Mouse (Mus musculus) E14TG2a.4 (cell line): ENCODE measurements at regions not wholly inside any gene's neighbourhood (a gene's known extent, or its start where the extent isn't known, plus 50 kb on each side); places are given as distances from the start of the nearest gene placed in this dataset.

Source experiments
- H3K27me3 ChIP-seq: 2 replicates; pipeline ENCODE4 v1.6.1; 2014; ENCODE audit warnings: low read length, control low read depth; ENCODE audit not compliant: insufficient read depth
- H3K36me3 ChIP-seq: 2 replicates; pipeline ENCODE4 v1.6.1; 2014; ENCODE audit warnings: low read length, control low read depth; ENCODE audit not compliant: insufficient read depth
- H3K4me1 ChIP-seq: replicated peaks from 2 replicates; pipeline ENCODE4 v1.6.1; 2014; ENCODE audit warnings: low read depth, low read length, control low read depth
- H3K4me3 ChIP-seq: replicated peaks from 2 replicates; pipeline ENCODE4 v1.5.1; 2014; ENCODE audit warnings: mild to moderate bottlenecking, low read length
- H3K9me3 ChIP-seq: 2 replicates; pipeline ENCODE4 v1.6.1; 2014; ENCODE audit warnings: low read length, control low read depth
- CTCF ChIP-seq: conservative IDR thresholded peaks from 2 replicates; pipeline ENCODE4 v1.5.1; 2014; ENCODE audit warnings: low read length
- NANOG ChIP-seq: IDR thresholded peaks from 2 replicates; pipeline ENCODE4 v1.6.1; 2014; ENCODE audit warnings: borderline replicate concordance, low read length, mixed read lengths
- POU5F1 ChIP-seq: IDR thresholded peaks from 2 replicates; pipeline ENCODE4 v1.6.1; 2014; ENCODE audit warnings: low read length, borderline replicate concordance

DNA sequence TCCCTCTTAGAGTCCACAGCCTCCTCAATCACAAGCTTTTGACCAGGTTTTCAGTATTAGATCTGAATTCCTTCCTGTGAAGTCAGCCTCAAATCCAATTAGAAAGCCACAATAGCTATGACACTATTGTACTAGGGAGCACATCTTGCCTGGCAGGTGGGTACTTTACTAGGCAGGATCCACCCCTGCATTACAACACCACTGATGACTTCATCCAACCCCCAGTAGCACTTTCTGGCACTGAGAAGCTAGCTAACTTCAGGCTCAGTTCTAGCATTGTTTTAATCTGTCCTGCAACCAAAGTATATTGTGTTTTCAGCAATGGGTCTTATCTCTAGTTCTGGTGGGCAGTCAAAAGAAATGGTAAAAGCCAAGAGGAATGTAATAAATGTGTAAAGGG lies 64.2 kb upstream of the Cd93 start:
- Histone ChIP-seq H3K36me3 (no peaks in the 10 kb centered on the region), H3K9me3 (no peaks in the 10 kb centered on the region; the same call in 1 of the 2 replicates), H3K4me1 (no peaks in the 10 kb centered on the region), H3K27me3 (no peaks in the 10 kb centered on the region), H3K4me3 (no peak overlapping the region)
- TF ChIP-seq POU5F1 (no peak), NANOG (no peak), CTCF (no peak)

- no peaks in the 10 kb centered on the region for H3K4me1 ChIP-seq
- no peak overlapping the region for H3K4me3 ChIP-seq
- H3K9me3 ChIP-seq = no peaks in the 10 kb centered on the region; the same call in 1 of the 2 replicates
- H3K36me3 ChIP-seq = no peaks in the 10 kb centered on the region
- TF ChIP-seq POU5F1 = no peak
- no peak for TF ChIP-seq CTCF
- TF ChIP-seq NANOG = no peak
- H3K27me3 ChIP-seq = no peaks in the 10 kb centered on the region
These were observed 63.6 kb upstream of the Cd93 start for GRCm38 (mm10) chr2:148506966-148507365.

- H3K4me1 ChIP-seq = no peaks in the 10 kb centered on the region
- no peaks in the 10 kb centered on the region for H3K36me3 ChIP-seq
- H3K4me3 ChIP-seq = no peak overlapping the region
- H3K9me3 ChIP-seq = no peaks in the 10 kb centered on the region; the same call in 1 of the 2 replicates
- H3K27me3 ChIP-seq = no peaks in the 10 kb centered on the region
- TF ChIP-seq POU5F1 = no peak
- TF ChIP-seq CTCF = no peak
- TF ChIP-seq NANOG = no peak
These were observed 62.3 kb upstream of the Cd93 start for GRCm38 (mm10) chr2:148505651-148506050.

- no peak overlapping the region for H3K4me3 ChIP-seq
- TF ChIP-seq NANOG (no peak), POU5F1 (no peak), CTCF (no peak)
- H3K36me3 ChIP-seq = no peaks in the 10 kb centered on the region
- H3K27me3 ChIP-seq = no peaks in the 10 kb centered on the region
- H3K4me1 ChIP-seq = no peaks in the 10 kb centered on the region
- H3K9me3 ChIP-seq = no peaks in the 10 kb centered on the region; the same call in 1 of the 2 replicates
These were observed 59.9 kb upstream of the Cd93 start for GRCm38 (mm10) chr2:148503143-148503854.

- TF ChIP-seq CTCF (no peak), NANOG (no peak), POU5F1 (no peak)
These were observed 59.0 kb upstream of the Cd93 start for GRCm38 (mm10) chr2:148502321-148502720.

DNA sequence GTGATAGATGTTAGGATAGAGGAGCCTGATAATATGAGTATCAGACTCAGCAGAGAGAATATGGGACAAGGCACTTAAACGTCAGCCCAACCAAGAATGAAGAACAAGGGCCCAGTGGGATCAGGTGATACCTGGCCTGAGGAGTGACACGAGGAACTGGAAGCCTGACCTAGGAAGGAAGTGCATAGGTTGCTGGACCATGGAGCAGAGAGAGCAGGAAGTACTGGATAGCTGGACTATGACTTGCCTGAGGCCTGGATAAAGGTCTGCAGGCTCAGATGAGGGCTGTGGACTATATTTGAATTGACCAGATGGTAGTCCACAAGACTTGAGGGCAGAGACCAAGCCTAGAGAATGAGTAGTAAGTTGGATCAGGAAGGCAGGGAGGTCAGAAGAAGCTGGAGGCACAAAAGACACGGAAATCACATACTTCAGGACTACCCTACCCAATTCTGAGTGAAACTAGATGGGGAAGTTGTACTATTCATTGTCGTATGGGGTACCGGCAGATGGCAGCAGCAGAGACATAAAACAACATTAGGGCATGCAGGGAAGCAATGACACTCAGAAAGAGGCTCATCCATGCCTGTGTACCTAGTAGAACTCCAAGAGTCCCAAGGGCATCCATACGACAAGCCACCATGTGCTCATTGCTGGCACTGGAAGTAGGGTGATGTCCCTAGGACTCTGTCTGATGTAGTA lies 57.0 kb upstream of the Cd93 start:
- Histone ChIP-seq H3K9me3 (no peaks in the 10 kb centered on the region; the same call in 1 of the 2 replicates), H3K4me3 (no peak overlapping the region), H3K36me3 (no peaks in the 10 kb centered on the region), H3K4me1 (no peaks in the 10 kb centered on the region), H3K27me3 (no peaks in the 10 kb centered on the region)
- no peak for TF ChIP-seq CTCF
- TF ChIP-seq NANOG = no peak
- TF ChIP-seq POU5F1 = no peak; the same call in 1 of the 2 replicates

More at GRCm38 (mm10) chr2:148502321-148502720, 59.0 kb upstream of the Cd93 start:
- H3K36me3 ChIP-seq = no peaks in the 10 kb centered on the region
- H3K9me3 ChIP-seq = no peaks in the 10 kb centered on the region; the same call in 1 of the 2 replicates
- H3K4me3 ChIP-seq = no peak overlapping the region
- no peaks in the 10 kb centered on the region for H3K27me3 ChIP-seq
- H3K4me1 ChIP-seq = no peaks in the 10 kb centered on the region

- TF ChIP-seq POU5F1 = no peak
- no peak for TF ChIP-seq CTCF
- no peak for TF ChIP-seq NANOG
- Histone ChIP-seq H3K4me1 (no peaks in the 10 kb centered on the region), H3K36me3 (no peaks in the 10 kb centered on the region), H3K27me3 (no peaks in the 10 kb centered on the region), H3K4me3 (no peak overlapping the region), H3K9me3 (no peaks in the 10 kb centered on the region)
These were observed 54.3 kb upstream of the Cd93 start for GRCm38 (mm10) chr2:148497452-148498302.
